Mouse (Mus musculus): ENCODE measurements around the gene Olfr1168.
"Not testable (repeated sequence)": the region's sequence is repeated elsewhere in the genome, so short reads cannot be mapped to it uniquely, and the experiment has no call there.

Gene Olfr1168

GRCm38 (mm10) chr2:88181580-88181979, at the start of gene Olfr1168:
Gene Olfr1168, plus strand, starts transcription at chr2:88181880.
- DNase-seq: no peak

- DNase-seq: not testable (repeated sequence)
Observed at GRCm38 (mm10) chr2:88155093-88155492, 26.6 kb upstream of the Olfr1168 start, which contains the start of gene Olfr1167. Gene Olfr1167, minus strand, starts transcription at chr2:88155193.

DNA sequence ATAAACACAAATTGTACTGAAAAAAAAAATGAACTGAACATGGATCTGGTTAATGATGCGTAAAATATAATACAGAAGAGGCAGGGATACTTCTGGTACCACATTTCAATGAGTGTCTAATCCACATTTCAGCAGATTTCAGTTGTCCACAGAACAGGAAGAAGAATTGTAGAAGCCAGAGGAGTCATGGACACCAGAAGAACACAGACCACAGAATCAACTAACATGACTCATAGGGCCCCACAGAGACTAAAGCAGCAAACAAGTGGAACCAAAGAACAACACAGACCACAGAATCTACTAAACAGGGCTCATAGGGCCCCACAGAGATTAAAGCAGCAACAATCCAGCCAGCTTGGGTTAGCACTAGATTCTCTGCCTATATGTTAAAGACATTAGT, 39.1 kb downstream of the Olfr1168 start:
- no peak for DNase-seq

GRCm38 (mm10) chr2:88228234-88228633, 46.6 kb downstream of the Olfr1168 start, which contains the start of gene Olfr1170:
Gene Olfr1170, minus strand, starts transcription at chr2:88228334.
- DNase-seq: no peak

Measured in cerebellum, adult 8-10 months (tissue).